Mouse (Mus musculus) limb, embryonic 15.5 days (tissue): ENCODE measurements at regions not wholly inside any gene's neighbourhood (a gene's known extent, or its start where the extent isn't known, plus 50 kb on each side); places are given as distances from the start of the nearest gene placed in this dataset.

Experiments used
- ATAC-seq: fragments of 200-750 bp; cut with Nextera tagmentation; 2 replicates; pipeline ENCODE4 v1.8.0; 2017; ENCODE audit warnings: low read depth, moderate TSS enrichment; ENCODE audit not compliant: insufficient number of reproducible peaks, low FRiP score, low TSS enrichment
- H3K27ac ChIP-seq: fragments of 300-500 bp; sonication (generic); 2 replicates; pipeline ENCODE4 v1.5.1; 2015; ENCODE audit warnings: moderate library complexity, mild to moderate bottlenecking, inconsistent platforms
- H3K27me3 ChIP-seq: fragments of 300-500 bp; sonication (generic); 2 replicates; pipeline ENCODE4 v1.6.1; 2015; ENCODE audit warnings: inconsistent platforms
- H3K36me3 ChIP-seq: fragments of 300-500 bp; sonication (generic); 2 replicates; pipeline ENCODE4 v1.6.1; 2015; ENCODE audit warnings: inconsistent platforms
- H3K4me1 ChIP-seq: fragments of 300-500 bp; sonication (generic); 2 replicates; pipeline ENCODE4 v1.6.1; 2015; ENCODE audit warnings: inconsistent platforms
- H3K4me2 ChIP-seq: fragments of 300-500 bp; sonication (generic); 2 replicates; pipeline ENCODE4 v1.6.1; 2015; ENCODE audit warnings: mild to moderate bottlenecking, inconsistent platforms
- H3K4me3 ChIP-seq: fragments of 300-500 bp; sonication (generic); 2 replicates; pipeline ENCODE4 v1.5.1; 2015; ENCODE audit warnings: mild to moderate bottlenecking, inconsistent platforms
- H3K9ac ChIP-seq: fragments of 300-500 bp; sonication (generic); 2 replicates; pipeline ENCODE4 v1.6.1; 2015; ENCODE audit warnings: inconsistent platforms
- H3K9me3 ChIP-seq: fragments of 300-500 bp; sonication (generic); 2 replicates; pipeline ENCODE4 v1.6.1; 2016; ENCODE audit warnings: inconsistent platforms
- WGBS: fragments of 180-500 bp; shearing (Covaris S2); methylation state at CpG from one replicate; pipeline ENCODE4 v1.1.7; 2015; 5-methylcytosine and 5-hydroxymethylcytosine counted together

DNA sequence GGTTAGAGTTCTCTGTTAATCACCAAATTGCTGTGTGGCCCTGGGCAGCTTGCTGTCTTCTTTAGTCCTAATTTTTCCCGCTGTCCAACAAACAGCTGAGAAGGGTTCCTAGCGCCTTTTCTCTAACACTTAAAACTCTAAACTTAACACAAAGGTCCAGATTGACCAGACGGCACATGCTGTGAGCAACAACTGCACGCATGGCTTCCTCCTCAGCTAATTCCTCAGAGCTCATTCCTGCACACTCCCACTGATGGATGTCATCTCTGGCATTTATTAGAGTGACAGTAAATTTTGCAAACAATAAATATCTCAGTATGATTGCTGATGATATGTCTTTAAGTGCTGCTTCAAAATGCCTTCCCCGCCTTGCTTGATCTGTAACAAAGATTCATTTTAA is 2007.5 kb upstream of the Lrrc6 start:
- Histone ChIP-seq H3K4me3 (no peak overlapping the region), H3K4me1 (0 out of 2 replicates have a peak, but pooled peaks cover 3% of the 10 kb centered on the region), H3K27me3 (no peaks in the 10 kb centered on the region), H3K4me2 (no peak overlapping the region), H3K9me3 (no peaks in the 10 kb centered on the region), H3K36me3 (no peaks in the 10 kb centered on the region), H3K9ac (no peak overlapping the region), H3K27ac (no peak overlapping the region)
- no peak for ATAC-seq
- 60% methylated on average over 5 of the region's 5 CpGs for WGBS

GRCm38 (mm10) chr15:68506093-68506492 is 2005.4 kb upstream of the Lrrc6 start:
- Histone ChIP-seq H3K27ac (no peak overlapping the region), H3K27me3 (no peaks in the 10 kb centered on the region), H3K36me3 (no peaks in the 10 kb centered on the region), H3K9ac (no peak overlapping the region), H3K4me3 (no peak overlapping the region), H3K4me2 (no peak overlapping the region), H3K9me3 (no peaks in the 10 kb centered on the region), H3K4me1 (0 out of 2 replicates have a peak, but pooled peaks cover 3% of the 10 kb centered on the region)
- WGBS: 56% methylated on average over 2 of the region's 2 CpGs
- no peak for ATAC-seq

- H3K4me1 ChIP-seq: no peaks in the 10 kb centered on the region
- ATAC-seq: no peak
- no peaks in the 10 kb centered on the region for H3K36me3 ChIP-seq
- no peaks in the 10 kb centered on the region for H3K27me3 ChIP-seq
- no peak overlapping the region for H3K9ac ChIP-seq
- no peak overlapping the region for H3K4me3 ChIP-seq
- no peaks in the 10 kb centered on the region for H3K9me3 ChIP-seq
- H3K27ac ChIP-seq: no peak overlapping the region
- 91% methylated on average over 2 of the region's 2 CpGs for WGBS
- H3K4me2 ChIP-seq: no peak overlapping the region
These were observed 1995.7 kb upstream of the Lrrc6 start for GRCm38 (mm10) chr15:68496438-68496837.

DNA sequence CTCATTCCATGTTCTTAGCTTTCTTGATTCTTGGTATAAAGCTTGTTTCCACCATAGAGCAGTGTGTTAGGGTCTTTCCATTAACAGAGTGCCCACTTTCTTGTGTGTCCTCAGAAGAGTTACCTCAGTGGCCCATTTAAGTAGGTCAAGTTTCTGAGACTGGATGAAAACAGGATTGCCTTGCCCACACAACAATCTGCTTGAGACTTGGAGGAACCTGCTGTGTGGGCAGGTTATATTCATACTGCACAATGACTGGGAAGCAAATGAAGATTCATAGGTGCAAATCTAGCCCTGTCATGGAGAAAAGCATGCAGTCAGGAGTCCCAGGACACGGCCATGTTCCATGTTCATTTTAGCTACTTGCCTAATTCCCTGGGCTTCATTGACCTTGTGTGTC is 1984.1 kb upstream of the Lrrc6 start:
- Histone ChIP-seq H3K9me3 (no peaks in the 10 kb centered on the region), H3K36me3 (no peaks in the 10 kb centered on the region), H3K4me1 (no peaks in the 10 kb centered on the region), H3K4me2 (no peak overlapping the region), H3K27ac (no peak overlapping the region), H3K9ac (no peak overlapping the region), H3K4me3 (no peak overlapping the region), H3K27me3 (no peaks in the 10 kb centered on the region)
- ATAC-seq: no peak
- 77% methylated on average over 1 of the region's 1 CpGs for WGBS

- Histone ChIP-seq H3K36me3 (no peaks in the 10 kb centered on the region), H3K4me3 (no peak overlapping the region), H3K9me3 (no peaks in the 10 kb centered on the region), H3K27me3 (no peaks in the 10 kb centered on the region), H3K4me1 (no peaks in the 10 kb centered on the region), H3K4me2 (no peak overlapping the region), H3K27ac (no peak overlapping the region), H3K9ac (no peak overlapping the region)
- no peak for ATAC-seq
- WGBS: 71% methylated on average over 5 of the region's 5 CpGs
These were observed 1977.0 kb upstream of the Lrrc6 start for GRCm38 (mm10) chr15:68477745-68478144.

DNA sequence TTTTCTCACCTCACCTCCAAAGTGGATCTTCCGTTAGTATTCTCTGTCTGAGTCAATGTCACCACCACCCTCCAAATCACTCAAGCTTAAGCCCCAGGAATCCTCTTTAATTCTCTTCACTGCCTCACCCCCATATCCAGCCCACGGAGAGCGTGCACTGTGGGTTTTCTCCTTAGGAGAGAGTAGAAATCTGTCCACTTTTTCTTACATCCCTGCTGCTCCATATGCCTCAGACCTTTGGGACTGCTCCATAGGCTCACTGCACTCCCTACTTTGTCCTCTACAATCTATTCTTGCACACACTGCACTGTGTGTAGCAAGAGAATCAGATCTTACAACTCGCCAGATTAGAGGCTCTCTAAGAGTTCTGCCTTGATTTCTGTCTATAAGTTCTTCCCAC is 1971.2 kb upstream of the Lrrc6 start:
- no peak for ATAC-seq
- Histone ChIP-seq H3K4me3 (no peak overlapping the region), H3K27me3 (no peaks in the 10 kb centered on the region), H3K36me3 (no peaks in the 10 kb centered on the region), H3K4me2 (no peak overlapping the region), H3K4me1 (no peaks in the 10 kb centered on the region), H3K9ac (no peak overlapping the region), H3K9me3 (no peaks in the 10 kb centered on the region), H3K27ac (no peak overlapping the region)
- WGBS: 86% methylated on average over 4 of the region's 4 CpGs

DNA sequence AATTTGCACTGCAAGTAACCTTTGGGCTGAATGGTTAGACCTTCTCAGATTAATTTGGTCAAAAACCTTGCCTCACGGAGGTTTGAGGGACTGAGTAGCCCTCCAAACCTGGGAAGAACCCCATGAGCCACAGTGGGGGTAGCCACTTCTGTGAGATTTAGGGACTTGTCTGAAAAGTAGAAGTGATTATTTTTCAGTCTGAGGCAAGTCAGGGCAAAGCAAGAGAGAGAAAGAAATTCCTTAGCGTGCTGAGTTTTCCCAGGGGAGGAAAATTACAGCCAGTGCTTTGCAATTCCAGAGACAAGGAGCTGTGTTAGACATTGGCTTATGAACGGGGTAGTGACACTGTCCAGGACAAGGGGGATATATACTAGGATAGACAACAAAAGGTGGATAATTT is 1962.1 kb upstream of the Lrrc6 start:
- ATAC-seq: no peak
- H3K4me3 ChIP-seq: no peak overlapping the region
- no peaks in the 10 kb centered on the region for H3K27me3 ChIP-seq
- no peaks in the 10 kb centered on the region for H3K9me3 ChIP-seq
- no peaks in the 10 kb centered on the region for H3K4me1 ChIP-seq
- no peak overlapping the region for H3K4me2 ChIP-seq
- 41% methylated on average over 3 of the region's 3 CpGs for WGBS
- H3K27ac ChIP-seq: no peak overlapping the region
- H3K36me3 ChIP-seq: no peaks in the 10 kb centered on the region
- no peak overlapping the region for H3K9ac ChIP-seq

- Histone ChIP-seq H3K9me3 (no peaks in the 10 kb centered on the region), H3K27me3 (no peaks in the 10 kb centered on the region), H3K27ac (no peak overlapping the region), H3K4me1 (no peaks in the 10 kb centered on the region), H3K4me3 (no peak overlapping the region), H3K9ac (no peak overlapping the region), H3K4me2 (no peak overlapping the region), H3K36me3 (no peaks in the 10 kb centered on the region)
- ATAC-seq: no peak
- 54% methylated on average over 2 of the region's 2 CpGs for WGBS
These were observed 1956.5 kb upstream of the Lrrc6 start for GRCm38 (mm10) chr15:68457239-68457638.

DNA sequence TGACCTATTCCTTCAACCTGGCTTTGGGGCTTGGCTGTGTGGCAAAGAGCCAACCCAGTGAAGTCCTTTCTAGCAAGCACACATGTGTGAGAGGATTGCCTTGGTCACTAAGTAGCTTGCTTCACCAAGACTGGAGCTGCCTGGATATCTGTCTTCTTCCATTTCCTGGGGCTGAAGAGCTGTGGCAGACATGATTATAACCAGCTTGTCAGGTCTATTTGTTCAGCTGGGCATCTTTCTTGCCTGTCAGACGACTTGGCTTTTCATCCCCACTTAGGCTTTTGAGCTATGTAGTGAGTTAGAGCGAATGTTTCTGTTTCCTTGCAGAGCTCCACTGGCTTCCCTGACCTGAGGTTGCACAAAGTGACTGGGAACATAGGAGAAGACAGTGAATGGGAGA is 1951.3 kb upstream of the Lrrc6 start:
- H3K4me2 ChIP-seq: no peak overlapping the region
- no peaks in the 10 kb centered on the region for H3K4me1 ChIP-seq
- no peaks in the 10 kb centered on the region for H3K36me3 ChIP-seq
- H3K9me3 ChIP-seq: no peaks in the 10 kb centered on the region
- no peak overlapping the region for H3K4me3 ChIP-seq
- 33% methylated on average over 2 of the region's 2 CpGs for WGBS
- H3K27me3 ChIP-seq: no peaks in the 10 kb centered on the region
- no peak overlapping the region for H3K27ac ChIP-seq
- H3K9ac ChIP-seq: no peak overlapping the region
- ATAC-seq: no peak

DNA sequence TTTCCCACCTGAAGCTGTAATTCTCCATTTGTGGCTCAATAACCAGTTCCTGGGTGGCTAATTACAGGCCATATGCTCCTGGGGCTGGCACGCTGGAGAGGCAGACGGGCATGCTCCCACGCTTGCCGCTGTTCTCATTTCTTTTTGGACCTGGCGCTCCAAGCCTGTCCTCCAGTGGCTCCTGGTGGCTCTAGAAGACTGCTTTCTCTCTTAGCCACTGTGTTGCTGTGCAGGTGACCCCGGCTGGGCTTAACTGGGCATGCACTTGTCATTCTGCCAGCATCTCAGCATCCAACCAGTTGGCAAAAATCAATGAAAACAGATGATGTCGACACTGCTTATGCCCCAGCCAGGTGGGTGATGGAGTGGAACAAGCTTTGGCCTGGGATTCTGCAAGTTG is 1944.6 kb upstream of the Lrrc6 start:
- no peak for ATAC-seq
- H3K9me3 ChIP-seq: no peaks in the 10 kb centered on the region

DNA sequence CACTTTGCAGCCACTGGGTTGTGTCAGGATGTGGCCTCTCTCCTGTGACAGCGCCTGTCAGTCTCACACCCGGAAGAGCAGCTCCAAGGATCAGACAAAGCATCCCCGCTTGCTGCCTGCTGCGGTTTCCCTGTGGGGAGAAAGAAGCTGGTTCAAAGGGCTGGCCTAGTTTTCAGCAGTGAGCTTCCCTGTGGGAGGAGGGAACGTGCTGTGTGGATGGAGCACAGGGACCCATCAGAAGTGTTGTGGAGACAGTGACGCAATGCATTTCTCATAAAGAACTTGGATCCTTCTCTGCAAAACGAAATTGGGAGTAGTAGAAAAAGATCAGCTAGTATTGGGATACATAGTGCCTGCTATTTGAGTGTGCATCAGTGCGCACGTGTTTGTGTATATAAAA is 1939.9 kb upstream of the Lrrc6 start:
- H3K9me3 ChIP-seq: no peaks in the 10 kb centered on the region
- no peak overlapping the region for H3K4me2 ChIP-seq
- no peak overlapping the region for H3K4me3 ChIP-seq
- no peaks in the 10 kb centered on the region for H3K4me1 ChIP-seq
- no peak overlapping the region for H3K9ac ChIP-seq
- 61% methylated on average over 9 of the region's 9 CpGs for WGBS
- no peaks in the 10 kb centered on the region for H3K36me3 ChIP-seq
- H3K27ac ChIP-seq: no peak overlapping the region
- no peaks in the 10 kb centered on the region for H3K27me3 ChIP-seq
- no peak for ATAC-seq

More for the DNA sequence above, 1944.6 kb upstream of the Lrrc6 start:
- Histone ChIP-seq H3K4me2 (no peak overlapping the region), H3K27ac (no peak overlapping the region), H3K9ac (no peak overlapping the region), H3K27me3 (no peaks in the 10 kb centered on the region), H3K4me3 (no peak overlapping the region), H3K36me3 (no peaks in the 10 kb centered on the region), H3K4me1 (no peaks in the 10 kb centered on the region)
- 62% methylated on average over 7 of the region's 7 CpGs for WGBS

DNA sequence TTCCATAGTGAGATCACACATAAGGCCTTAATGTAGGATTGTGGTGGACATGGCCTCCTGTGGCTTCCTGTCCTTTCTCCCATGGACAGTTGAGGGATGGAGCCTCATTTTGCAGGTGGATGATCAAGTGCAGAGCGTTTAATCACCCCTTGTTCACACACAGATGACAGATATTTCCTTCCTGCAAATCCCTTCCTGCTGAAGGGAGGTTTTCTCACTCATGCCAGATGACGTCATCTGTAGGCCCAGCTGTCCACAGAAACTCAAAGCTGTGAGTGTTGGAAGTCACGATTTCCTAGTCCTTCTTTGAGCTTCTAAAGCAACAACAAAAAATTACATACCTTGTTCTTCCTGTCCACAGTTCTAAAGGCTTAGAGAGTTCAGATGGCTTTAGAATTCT is 1935.3 kb upstream of the Lrrc6 start:
- Histone ChIP-seq H3K4me1 (no peaks in the 10 kb centered on the region), H3K27ac (no peak overlapping the region), H3K4me2 (no peak overlapping the region), H3K4me3 (no peak overlapping the region), H3K27me3 (no peaks in the 10 kb centered on the region), H3K36me3 (no peaks in the 10 kb centered on the region), H3K9ac (no peak overlapping the region), H3K9me3 (no peaks in the 10 kb centered on the region)
- WGBS: 51% methylated on average over 3 of the region's 3 CpGs
- no peak for ATAC-seq

GRCm38 (mm10) chr15:68431251-68431650 is 1930.5 kb upstream of the Lrrc6 start:
- ATAC-seq: no peak
- Histone ChIP-seq H3K27ac (no peak overlapping the region), H3K36me3 (no peaks in the 10 kb centered on the region), H3K4me1 (no peaks in the 10 kb centered on the region), H3K9ac (no peak overlapping the region), H3K9me3 (no peaks in the 10 kb centered on the region), H3K4me3 (no peak overlapping the region), H3K27me3 (no peaks in the 10 kb centered on the region), H3K4me2 (no peak overlapping the region)
- WGBS: 65% methylated on average over 2 of the region's 2 CpGs
